Mouse (Mus musculus) thymus, postnatal 10 days (tissue): Measurements from ENCODE around the gene Btbd35f22.
"Not testable (repeated sequence)": the region's sequence is repeated elsewhere in the genome, so short reads cannot be mapped to it uniquely, and the experiment has no call there.

Experiments
- DNase-seq, 2 experiments: peaks; one replicate each; pipeline ENCODE4 v3.0.0; 2021; ENCODE audit warnings: low spot score in 2 of 2

Gene Btbd35f22

DNA sequence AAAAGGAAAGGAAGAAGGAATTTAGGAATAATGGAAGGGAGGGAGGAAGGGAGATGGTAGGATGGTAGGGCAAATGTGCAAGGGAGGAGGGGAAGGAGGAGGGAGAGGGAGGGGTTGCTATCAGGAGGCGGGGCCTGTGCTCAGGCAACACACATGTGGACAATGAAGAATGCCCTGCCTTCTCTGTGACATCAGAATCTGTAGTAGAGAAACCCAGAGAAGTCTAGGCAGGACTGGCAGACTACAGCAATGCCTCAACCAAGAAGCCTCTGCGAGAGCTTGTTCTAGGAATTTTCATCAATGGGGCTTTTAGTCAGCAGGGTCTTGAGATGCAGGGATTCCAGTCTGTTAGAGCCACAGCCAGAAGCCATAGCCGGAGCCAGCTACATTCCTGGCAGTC, at the start of gene Btbd35f22:
TSS of gene Btbd35f22 (plus strand) at position 301 of the 400 bp plus-strand sequence.
- not testable (repeated sequence) for DNase-seq
